Mouse (Mus musculus) embryonic facial prominence, embryonic 11.5 days (tissue): ENCODE measurements around the gene Acvr1. TPM values are rescaled to one million over a fixed set of nuclear protein-coding genes. Genes with fewer than 3 reads are reported as not detected.

ENCODE experiments used
- ATAC-seq: fragments of 200-750 bp; cut with Nextera tagmentation; replicated peaks from 2 replicates; pipeline ENCODE4 v1.8.0; 2017; ENCODE audit warnings: low read depth; ENCODE audit not compliant: insufficient number of reproducible peaks, low FRiP score, low TSS enrichment
- DNase-seq: peaks from one replicate; pipeline ENCODE4 v3.0.0-alpha.2; 2015; ENCODE audit warnings: low spot score
- H3K27ac ChIP-seq: fragments of 300-500 bp; sonication (generic); replicated peaks from 2 replicates; pipeline ENCODE4 v1.5.1; 2014; ENCODE audit warnings: mild to moderate bottlenecking, low read depth, low read length, control low read depth
- H3K27me3 ChIP-seq: fragments of 300-500 bp; sonication (generic); 2 replicates; pipeline ENCODE4 v1.6.1; 2014; ENCODE audit warnings: mild to moderate bottlenecking, low read length, moderate library complexity, mixed read lengths; ENCODE audit not compliant: control insufficient read depth, insufficient read depth
- H3K36me3 ChIP-seq: fragments of 300-500 bp; sonication (generic); replicated peaks from 2 replicates; pipeline ENCODE4 v1.6.1; 2014; ENCODE audit warnings: low read depth, mild to moderate bottlenecking, low read length, moderate library complexity, mixed read lengths; ENCODE audit not compliant: control insufficient read depth, insufficient read depth
- H3K4me1 ChIP-seq: fragments of 300-500 bp; sonication (generic); 2 replicates; pipeline ENCODE4 v1.6.1; 2014; ENCODE audit warnings: low read length, mixed read lengths; ENCODE audit not compliant: control insufficient read depth, insufficient read depth
- H3K4me2 ChIP-seq: fragments of 300-500 bp; sonication (generic); 2 replicates; pipeline ENCODE4 v1.6.1; 2014; ENCODE audit warnings: low read depth, mild to moderate bottlenecking, control low read depth, low read length, moderate library complexity
- H3K4me3 ChIP-seq: fragments of 300-500 bp; sonication (generic); 2 replicates; pipeline ENCODE4 v1.5.1; 2014; ENCODE audit warnings: low read depth, low read length, control low read depth
- H3K9ac ChIP-seq: fragments of 300-500 bp; sonication (generic); replicated peaks from 2 replicates; pipeline ENCODE4 v1.6.1; 2014; ENCODE audit warnings: mild to moderate bottlenecking, control low read depth, low read length
- H3K9me3 ChIP-seq: fragments of 300-500 bp; sonication (generic); replicated peaks from 2 replicates; pipeline ENCODE4 v1.6.1; 2016; ENCODE audit warnings: mild to moderate bottlenecking, low read length, inconsistent platforms, mixed read lengths; ENCODE audit not compliant: control insufficient read depth
- WGBS: fragments of 180-500 bp; shearing (Covaris S2); extraction: QIAGEN DNeasy Blood & Tissue Kit; methylation state at CpG from one replicate; pipeline ENCODE4 v1.1.7; 2014; 5-methylcytosine and 5-hydroxymethylcytosine counted together
- polyA plus RNA-seq: library from polyadenylated mRNA; unstranded; fragments of >200 nt; fragmentation: Nextera tagmentation; extraction: Ambion mirVana; gene quantifications from 2 replicates; pipeline ENCODE4 v1.2.1, GENCODE M21; 2014

Acvr1 gene
- polyA plus RNA-seq, 1 experiment from 2014 or later = 6.1 TPM

DNA sequence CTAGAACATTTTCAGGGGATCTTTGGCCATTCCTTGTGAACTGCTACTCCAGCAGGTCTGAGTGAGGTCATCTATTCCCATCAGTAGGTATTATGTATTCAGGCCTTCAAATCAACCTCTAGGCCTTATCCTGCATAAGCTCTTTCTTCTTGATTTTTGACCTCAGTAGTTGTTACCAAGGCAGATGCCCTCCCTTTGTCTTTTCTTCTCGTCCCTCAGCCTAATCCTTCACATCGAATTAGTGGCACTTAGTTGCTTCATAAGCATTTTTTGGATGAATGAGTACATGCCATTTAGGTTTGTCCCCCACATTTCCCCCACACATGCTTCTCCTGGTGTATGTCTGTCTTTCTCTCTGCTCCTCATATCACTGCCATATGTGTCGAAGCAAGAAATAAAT lies 200.8 kb downstream of the Acvr1 start:
- Histone ChIP-seq H3K27ac (no peak overlapping the region), H3K36me3 (no peaks in the 10 kb centered on the region), H3K27me3 (no peaks in the 10 kb centered on the region), H3K9ac (no peak overlapping the region), H3K4me2 (no peak overlapping the region), H3K9me3 (no peaks in the 10 kb centered on the region), H3K4me1 (no peaks in the 10 kb centered on the region), H3K4me3 (no peak overlapping the region)
- DNase-seq (no peak), ATAC-seq (no peak)
- 77% methylated on average over 3 of the region's 3 CpGs for WGBS

DNA sequence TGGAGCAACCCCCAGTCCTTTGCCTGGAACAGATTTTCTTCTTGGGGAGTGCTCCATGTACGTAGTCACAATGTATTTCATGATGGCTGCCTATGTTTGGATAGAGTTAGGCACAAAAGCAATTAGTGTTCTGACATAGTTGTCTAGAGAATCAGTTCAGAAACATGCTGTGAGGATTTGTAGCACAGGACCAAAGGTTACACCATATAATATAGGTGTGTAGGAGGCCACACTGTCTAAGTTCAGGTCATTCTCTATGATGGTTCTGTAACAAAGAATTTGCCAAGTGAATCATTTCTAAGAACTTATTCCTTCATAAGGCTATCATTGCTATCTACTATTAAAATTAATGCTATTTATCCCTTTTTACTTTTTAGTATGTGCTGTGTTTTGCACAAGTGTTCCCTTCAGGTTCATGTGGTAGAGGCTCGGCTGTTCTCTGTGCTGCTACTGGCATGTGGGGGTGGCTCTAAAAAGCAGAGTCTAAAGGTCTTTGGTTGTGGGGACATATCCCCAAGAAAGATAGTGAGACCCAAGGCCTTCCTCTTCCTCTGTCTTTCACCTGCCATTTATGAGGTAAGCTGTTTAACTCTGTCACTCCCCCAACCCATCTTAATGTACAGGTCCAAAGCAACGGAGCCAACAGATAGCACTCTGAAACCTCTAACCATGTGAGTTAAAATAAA lies 205.5 kb downstream of the Acvr1 start:
- no peaks in the 10 kb centered on the region for H3K9me3 ChIP-seq
- peaks cover 4% of the 10 kb centered on the region; the same call in 1 of the 2 replicates for H3K4me1 ChIP-seq
- H3K4me3 ChIP-seq = no peak overlapping the region
- H3K9ac ChIP-seq = no peak overlapping the region
- DNase-seq (no peak), ATAC-seq (no peak)
- peaks cover 10% of the 10 kb centered on the region for H3K27me3 ChIP-seq
- no peaks in the 10 kb centered on the region for H3K36me3 ChIP-seq
- WGBS = 91% methylated on average over 3 of the region's 3 CpGs
- H3K27ac ChIP-seq = no peak overlapping the region
- no peak overlapping the region for H3K4me2 ChIP-seq

- H3K27me3 ChIP-seq = peaks cover 10% of the 10 kb centered on the region
- no peak for ATAC-seq
These were observed 208.9 kb downstream of the Acvr1 start for GRCm38 (mm10) chr2:58358132-58358460.

DNA sequence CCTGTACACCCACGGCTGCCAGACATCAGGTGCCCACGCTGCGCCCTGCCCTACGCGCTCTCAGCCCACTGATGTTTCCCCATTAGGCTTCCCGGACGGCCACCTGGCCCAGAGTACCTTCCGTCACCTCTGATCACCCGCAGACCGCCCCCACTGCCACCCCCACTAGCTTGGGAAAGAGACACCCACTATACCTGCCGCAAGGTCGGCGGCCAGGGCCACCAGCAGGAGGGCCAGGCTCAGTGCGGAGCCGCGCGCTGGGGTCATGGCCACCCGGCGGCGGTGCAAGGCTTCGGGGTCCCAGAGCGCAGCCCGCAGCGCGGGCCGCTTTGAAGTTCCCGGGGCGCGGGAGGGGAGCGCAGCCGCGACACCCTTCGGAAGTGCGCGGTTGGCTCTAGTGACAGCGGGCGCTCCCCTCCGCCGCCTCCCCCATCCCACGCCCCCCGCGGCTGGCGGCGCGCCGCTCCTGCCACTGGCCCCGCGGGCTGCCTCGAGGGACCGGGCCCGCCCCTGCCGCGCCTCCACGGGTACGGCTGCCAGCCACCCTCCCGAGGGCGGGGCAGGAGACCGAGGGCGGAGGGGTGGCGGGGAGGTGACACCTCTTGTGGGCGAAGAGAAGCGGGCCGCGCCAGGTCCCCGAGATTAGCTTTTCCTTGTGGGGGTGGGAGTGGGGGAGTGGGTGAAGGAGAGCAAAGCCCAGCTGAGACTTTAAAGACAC lies 209.4 kb downstream of the Acvr1 start, which contains the start of gene Acvr1c:
Gene Acvr1c (minus strand): TSS at position 482 of the 718 bp plus-strand sequence.
- Histone ChIP-seq H3K4me2 (peak within 1 kb of the TSS; percentile 99), H3K36me3 (no peaks in the 10 kb centered on the region), H3K27ac (no peak within 1 kb of the TSS), H3K4me1 (peaks cover 4% of the 10 kb centered on the region; the same call in 1 of the 2 replicates), H3K4me3 (peak within 1 kb of the TSS; percentile 56), H3K27me3 (peaks cover 10% of the 10 kb centered on the region), H3K9ac (peak within 1 kb of the TSS; percentile 39), H3K9me3 (no peaks in the 10 kb centered on the region)
- WGBS = under 1% methylated on average over 44 of the region's 65 CpGs
- ATAC-seq = peak; percentile 79
- peak; percentile 40 for DNase-seq

More at GRCm38 (mm10) chr2:58358132-58358460, 208.9 kb downstream of the Acvr1 start:
- Histone ChIP-seq H3K9me3 (no peaks in the 10 kb centered on the region), H3K4me3 (peak overlapping the region; percentile 56), H3K4me1 (peaks cover 4% of the 10 kb centered on the region; the same call in 1 of the 2 replicates), H3K36me3 (no peaks in the 10 kb centered on the region), H3K27ac (no peak overlapping the region), H3K4me2 (peak overlapping the region; percentile 99), H3K9ac (no peak overlapping the region)
- DNase-seq = no peak
- WGBS = 16% methylated on average over 3 of the region's 3 CpGs

DNA sequence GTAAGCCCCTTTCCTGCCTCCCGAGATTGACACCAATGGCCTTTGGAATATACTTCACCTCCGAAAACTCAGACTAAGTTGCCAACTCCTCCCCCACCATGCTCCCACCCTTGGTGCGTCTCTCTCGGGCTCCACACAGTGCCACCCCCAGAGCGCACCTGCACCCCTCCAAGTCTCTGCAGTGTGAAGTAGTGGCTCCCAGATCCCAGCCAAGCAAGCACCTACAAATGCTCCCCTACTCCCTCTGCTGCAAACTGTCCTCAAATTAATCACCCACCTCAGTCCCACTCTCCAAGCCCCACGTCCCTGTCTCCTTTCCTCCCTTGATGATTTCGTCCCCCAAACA lies 209.9 kb downstream of the Acvr1 start:
- H3K36me3 ChIP-seq = no peaks in the 10 kb centered on the region
- H3K27ac ChIP-seq = no peak overlapping the region
- peak overlapping the region; percentile 39; the same call in 1 of the 2 replicates for H3K9ac ChIP-seq
- H3K27me3 ChIP-seq = peaks cover 10% of the 10 kb centered on the region
- ATAC-seq (peak; percentile 52), DNase-seq (peak; percentile 1)
- H3K4me3 ChIP-seq = peak overlapping the region; percentile 56
- H3K9me3 ChIP-seq = no peaks in the 10 kb centered on the region
- H3K4me1 ChIP-seq = peaks cover 4% of the 10 kb centered on the region; the same call in 1 of the 2 replicates
- peak overlapping the region; percentile 99 for H3K4me2 ChIP-seq
- WGBS = 2% methylated on average over 7 of the region's 7 CpGs

DNA sequence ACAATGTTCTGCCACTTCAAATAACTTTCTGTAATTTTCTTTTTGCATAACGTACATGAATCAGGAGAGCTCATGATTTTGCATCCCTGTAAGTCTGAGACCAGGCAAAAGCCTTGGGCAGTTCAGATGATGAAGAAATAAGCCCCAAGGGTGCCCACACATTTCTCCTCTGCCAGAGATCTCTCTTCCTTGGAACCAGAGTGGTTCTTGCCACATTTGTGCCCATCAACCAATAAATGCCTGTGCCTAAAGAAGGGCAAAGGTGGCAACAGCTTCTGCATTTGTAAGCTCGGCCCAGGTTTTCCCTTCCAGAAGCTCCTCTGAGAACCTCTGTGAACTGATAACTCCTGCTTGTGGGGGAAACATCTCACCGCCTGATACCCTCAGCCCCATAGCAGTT lies 212.6 kb downstream of the Acvr1 start:
- H3K4me3 ChIP-seq = no peak overlapping the region
- H3K4me1 ChIP-seq = peaks cover 4% of the 10 kb centered on the region; the same call in 1 of the 2 replicates
- no peaks in the 10 kb centered on the region for H3K9me3 ChIP-seq
- WGBS = 80% methylated on average over 3 of the region's 3 CpGs
- H3K9ac ChIP-seq = no peak overlapping the region
- H3K4me2 ChIP-seq = no peak overlapping the region
- H3K27ac ChIP-seq = no peak overlapping the region
- no peak for ATAC-seq
- no peaks in the 10 kb centered on the region for H3K36me3 ChIP-seq
- DNase-seq = no peak
- peaks cover 10% of the 10 kb centered on the region for H3K27me3 ChIP-seq

DNA sequence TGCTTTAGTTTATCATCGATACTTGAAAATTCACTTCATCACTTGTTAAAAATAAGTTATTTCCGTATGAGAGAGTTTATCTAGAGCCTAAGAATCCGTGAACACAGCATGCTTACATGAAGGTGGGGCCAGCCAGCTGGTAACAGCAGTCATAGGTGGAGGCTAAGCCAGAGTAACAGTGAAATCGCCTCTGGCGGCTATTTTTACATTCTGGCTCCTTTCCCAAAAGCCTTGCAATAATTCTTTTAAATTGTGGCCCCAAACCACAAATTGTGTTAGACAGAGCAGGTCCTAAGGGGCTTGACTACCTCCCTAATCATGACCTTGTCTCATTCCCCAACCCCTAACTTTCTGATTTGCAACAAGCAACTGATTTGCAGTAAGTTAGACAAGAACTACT lies 214.1 kb downstream of the Acvr1 start:
- no peak for DNase-seq
- Histone ChIP-seq H3K4me3 (no peak overlapping the region), H3K36me3 (no peaks in the 10 kb centered on the region), H3K4me1 (peaks cover 4% of the 10 kb centered on the region; the same call in 1 of the 2 replicates), H3K9ac (no peak overlapping the region), H3K27me3 (peaks cover 9% of the 10 kb centered on the region), H3K27ac (no peak overlapping the region), H3K4me2 (no peak overlapping the region), H3K9me3 (no peaks in the 10 kb centered on the region)
- WGBS = 71% methylated on average over 5 of the region's 5 CpGs
- no peak for ATAC-seq

DNA sequence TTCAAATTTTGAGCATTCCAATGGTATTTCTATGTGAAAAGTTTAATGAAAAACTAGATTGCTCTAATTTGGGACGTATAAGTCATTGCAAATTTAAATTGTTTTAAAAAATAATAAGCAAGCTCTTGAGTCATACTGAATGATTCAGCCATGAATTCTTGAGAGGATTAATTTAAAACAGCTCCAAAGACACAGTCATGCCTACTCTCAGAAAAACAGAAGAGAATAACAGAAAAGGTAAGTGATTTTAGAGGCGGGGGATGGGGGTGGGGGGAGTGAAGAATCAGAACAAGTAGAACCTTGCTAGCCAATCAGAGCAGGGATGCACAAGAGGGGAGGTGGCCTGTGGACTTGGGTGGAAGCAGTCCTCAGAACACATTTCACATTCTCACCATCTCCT lies 216.3 kb downstream of the Acvr1 start:
- Histone ChIP-seq H3K4me1 (no peaks in the 10 kb centered on the region), H3K4me2 (no peak overlapping the region), H3K27ac (no peak overlapping the region), H3K9me3 (no peaks in the 10 kb centered on the region), H3K4me3 (no peak overlapping the region), H3K9ac (no peak overlapping the region), H3K36me3 (no peaks in the 10 kb centered on the region), H3K27me3 (no peaks in the 10 kb centered on the region)
- ATAC-seq (no peak), DNase-seq (no peak)
- 87% methylated on average over 2 of the region's 2 CpGs for WGBS
